Mouse (Mus musculus): ENCODE data around the gene Ccdc182.

DNA sequence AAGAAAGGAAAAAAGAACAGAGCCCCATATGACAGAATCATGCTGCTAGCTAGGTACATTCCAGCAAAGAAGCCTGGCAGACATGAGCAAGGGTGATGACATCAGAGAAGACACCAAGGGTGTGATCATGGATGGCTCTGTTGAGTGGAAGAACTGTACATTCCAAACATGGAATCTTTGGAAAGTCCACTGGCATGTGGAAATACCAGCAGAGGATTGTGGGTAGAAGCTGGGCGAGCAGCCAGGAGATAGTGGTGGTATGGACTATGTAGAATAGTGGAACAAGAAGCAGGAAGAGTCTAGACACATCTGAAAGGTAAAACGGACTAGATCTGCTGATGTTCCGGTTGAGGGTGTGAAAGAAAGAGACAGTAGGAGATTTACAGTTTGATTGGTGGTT is 43.3 kb upstream of the Ccdc182 start:
- no peak for TF ChIP-seq CTCF (IDR thresholded peaks at IDR 0.05; ENCODE audit: low read depth)
- TF ChIP-seq EP300 (IDR thresholded peaks at IDR 0.05; ENCODE audit: low read depth): no peak
